Mouse (Mus musculus) liver, postnatal 0 days (tissue): Measurements from ENCODE around the gene Cwc25.

Experiments used
- CTCF ChIP-seq: sonication (generic); IDR thresholded peaks from 2 replicates; pipeline ENCODE4 v1.5.1; 2016; ENCODE audit warnings: antibody characterized with exemption, low read depth
- EP300 ChIP-seq: IDR thresholded peaks from 2 replicates; pipeline ENCODE4 v1.6.1; 2016; ENCODE audit warnings: antibody characterized with exemption, low read depth, mild to moderate bottlenecking

GRCm38 (mm10) chr11:97779968-97780701 is 13.8 kb upstream of the Cwc25 start:
- TF ChIP-seq EP300 (no peak), CTCF (no peak)
